Mouse (Mus musculus): ENCODE results near the gene Mpped2. TPM values are rescaled to one million over a fixed set of nuclear protein-coding genes. Genes with fewer than 3 reads are reported as not detected.

Gene Mpped2
- total and polyA plus RNA-seq, 3 experiments: 0.04 to 0.10 TPM; not detected in 1

DNA sequence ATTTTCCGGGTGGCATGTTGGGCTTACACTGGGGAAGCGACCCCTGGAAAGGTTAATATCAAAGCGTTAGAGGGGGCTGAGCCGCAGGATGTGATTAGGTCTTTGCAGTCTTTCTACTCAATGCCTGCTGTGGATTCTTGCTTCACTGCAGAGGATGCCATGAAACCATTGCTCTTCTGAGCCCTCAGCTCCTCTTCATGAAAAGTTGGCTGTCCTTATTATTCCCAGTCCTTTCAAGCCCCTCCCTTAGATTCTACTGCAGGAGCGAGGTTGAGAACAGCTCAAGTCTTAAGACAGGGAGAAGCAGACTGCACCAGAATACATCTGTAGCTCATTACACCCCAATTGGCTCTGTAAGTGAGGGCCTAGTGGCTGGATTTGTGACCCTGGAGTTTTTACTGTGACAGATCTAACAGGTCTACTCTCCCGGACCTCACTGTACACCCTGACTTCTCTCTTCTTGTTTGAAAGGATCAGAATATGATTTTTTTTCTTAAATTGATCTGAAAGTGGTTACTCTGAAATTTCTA is 218.9 kb downstream of the Mpped2 start:
- Histone ChIP-seq H3K27ac (ENCODE audit: control insufficient read depth, low read depth, low read length) (no peak overlapping the region), H3K9ac (ENCODE audit: control insufficient read depth, low read depth, low read length, poor library complexity, severe bottlenecking) (no peak overlapping the region), H3K27me3 (ENCODE audit: control insufficient read depth in 1 of 2, insufficient read depth in 2 of 2, low read length in 2 of 2) (peaks cover 0 to 2% of the 10 kb centered on the region in 2 experiments; a peak in 1 of 4 replicates), H3K79me2 (ENCODE audit: control insufficient read depth, insufficient read depth, low read length, poor library complexity) (no peaks in the 10 kb centered on the region), H3K36me3 (ENCODE audit: control insufficient read depth in 1 of 2, insufficient read depth in 2 of 2, low read length in 2 of 2) (no peaks in the 10 kb centered on the region), H3K4me1 (ENCODE audit: control insufficient read depth in 1 of 2, insufficient read depth in 2 of 2, low read length in 2 of 2) (no peaks in the 10 kb centered on the region), H3K9me3 (replicated peaks; ENCODE audit: insufficient read depth, low read length) (no peaks in the 10 kb centered on the region), H3K4me3 (ENCODE audit: control insufficient read depth in 1 of 2, insufficient read depth in 1 of 2, low read depth in 2 of 2, low read length in 2 of 2) (no peak overlapping the region)
- no peak for DNase-seq (ENCODE audit: low read depth, low spot score)
- TF ChIP-seq KAT2A (conservative IDR thresholded peaks at IDR 0.05; ENCODE audit: low read depth, low read length): no peak
- no peak for TF ChIP-seq CTCF (IDR thresholded peaks at IDR 0.05 in 2 of 3, conservative IDR thresholded peaks at IDR 0.05 in 1 of 3; ENCODE audit: control insufficient read depth in 1 of 3, insufficient read depth in 1 of 3, low read depth in 2 of 3, low read length in 3 of 3, poor library complexity in 1 of 3, severe bottlenecking in 1 of 3)
- TF ChIP-seq BHLHE40 (IDR thresholded peaks at IDR 0.05; ENCODE audit: borderline replicate concordance, low read depth, low read length): no peak
- no peak for TF ChIP-seq TCF12 (IDR thresholded peaks at IDR 0.05; ENCODE audit: low read depth, low read length)
- TF ChIP-seq MYC (IDR thresholded peaks at IDR 0.05; ENCODE audit: low read depth, low read length): no peak
- TF ChIP-seq ZKSCAN1 (IDR thresholded peaks at IDR 0.05; ENCODE audit: low read depth, low read length): no peak
- no peak for TF ChIP-seq USF1 (IDR thresholded peaks at IDR 0.05; ENCODE audit: low read depth, low read length)
- TF ChIP-seq EP300 (IDR thresholded peaks at IDR 0.05; ENCODE audit: low read depth in 1 of 2, low read length in 2 of 2): no peak
- TF ChIP-seq E2F4 (IDR thresholded peaks at IDR 0.05; ENCODE audit: borderline replicate concordance, low read depth, low read length): no peak
- TF ChIP-seq MEF2A (IDR thresholded peaks at IDR 0.05; ENCODE audit: extremely low read depth, insufficient replicate concordance, low read depth, low read length, poor library complexity, severe bottlenecking): no peak
- no peak for TF ChIP-seq POLR2A (IDR thresholded peaks at IDR 0.05; ENCODE audit: control insufficient read depth in 1 of 2, insufficient read depth in 1 of 2, low read depth in 1 of 2, low read length in 2 of 2, poor library complexity in 1 of 2)
- TF ChIP-seq MYB (IDR thresholded peaks at IDR 0.05; ENCODE audit: low read depth, low read length): no peak
- TF ChIP-seq SMC3 (IDR thresholded peaks at IDR 0.05; ENCODE audit: low read depth, low read length): no peak
- TF ChIP-seq JUND (IDR thresholded peaks at IDR 0.05; ENCODE audit: low read depth, low read length): no peak
- TF ChIP-seq ZMIZ1 (IDR thresholded peaks at IDR 0.05; ENCODE audit: low read depth, low read length): no peak
- no peak for TF ChIP-seq MAZ (IDR thresholded peaks at IDR 0.05; ENCODE audit: low read depth, low read length)
- TF ChIP-seq GABPA (IDR thresholded peaks at IDR 0.05; ENCODE audit: low read depth, low read length): no peak
